Mouse (Mus musculus) bone marrow, adult 2 months (tissue): Measurements from ENCODE around the gene Gm5426.

ENCODE experiments used
- CTCF ChIP-seq: fragments of 200-500 bp; IDR thresholded peaks from 2 replicates; pipeline ENCODE4 v1.5.1; 2011; ENCODE audit warnings: low read length, control low read depth; ENCODE audit not compliant: control insufficient read depth, insufficient read depth
- POLR2A ChIP-seq: fragments of 200-500 bp; IDR thresholded peaks from 2 replicates; pipeline ENCODE4 v1.6.1; 2011; ENCODE audit warnings: low read depth, mild to moderate bottlenecking, control low read depth, low read length, borderline replicate concordance; ENCODE audit not compliant: control insufficient read depth

DNA sequence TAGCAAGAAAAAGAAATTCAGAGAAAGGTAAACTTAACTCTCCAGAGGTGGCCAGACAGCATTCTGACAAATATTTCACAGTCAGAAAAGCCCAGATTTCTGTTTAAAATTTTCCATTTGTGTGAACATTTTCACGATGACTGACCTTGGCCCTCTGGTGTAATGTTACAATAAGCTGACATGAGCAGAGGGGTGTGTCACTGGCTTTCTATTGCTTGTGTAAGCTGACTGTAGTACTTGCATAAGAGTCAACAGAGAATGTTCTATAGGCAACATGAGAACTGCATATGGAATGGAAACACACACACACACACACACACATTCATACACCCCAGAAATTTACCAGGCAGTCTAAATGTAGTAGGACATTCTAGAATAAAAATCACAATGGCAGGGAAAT, 28.6 kb upstream of the Gm5426 start:
- TF ChIP-seq CTCF (no peak), POLR2A (no peak)
